Mouse (Mus musculus): Measurements from ENCODE around the gene Kifap3. TPM values are rescaled to one million over a fixed set of nuclear protein-coding genes. Genes with fewer than 3 reads are reported as not detected.
"Not testable (repeated sequence)": the region's sequence is repeated elsewhere in the genome, so short reads cannot be mapped to it uniquely, and the experiment has no call there.

Gene Kifap3
- polyA plus RNA-seq, 1 experiment from 2014 or later: 10.6 TPM

DNA sequence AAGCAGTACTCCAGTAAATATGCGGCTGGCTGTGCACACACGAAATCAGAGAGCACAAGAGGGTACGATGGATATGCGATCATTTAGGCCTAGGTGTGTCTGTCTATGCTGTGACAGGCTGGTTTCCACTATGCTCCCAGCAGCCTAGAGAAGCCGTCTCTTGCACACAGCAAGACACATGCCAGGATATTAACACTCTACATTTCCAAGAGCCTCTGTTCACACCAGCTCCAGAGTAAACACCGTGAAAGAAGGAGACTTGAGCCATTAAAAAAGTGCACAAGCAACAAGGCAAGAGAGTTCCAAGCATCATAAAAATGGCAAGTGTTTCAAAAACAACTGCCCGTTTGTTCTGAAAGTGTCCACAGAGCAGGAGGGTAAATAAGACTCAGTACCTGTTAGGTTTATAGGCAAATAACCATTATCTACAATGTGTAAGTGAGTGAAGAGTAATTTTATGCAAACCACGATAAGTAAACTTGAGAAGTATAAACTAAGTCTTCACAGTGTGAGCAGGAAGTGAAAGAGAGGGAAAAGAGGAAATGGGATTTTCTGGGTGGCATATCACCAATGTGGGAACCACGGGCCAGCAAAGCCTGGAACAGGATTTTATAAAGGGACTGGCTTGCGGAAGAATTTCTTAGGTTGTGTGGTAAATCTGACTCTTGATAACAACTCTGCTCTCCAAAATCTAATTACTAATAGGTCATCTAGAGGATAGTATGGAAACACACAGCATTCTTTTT is 21.7 kb upstream of the Kifap3 start:
- TF ChIP-seq EP300 (optimal IDR thresholded peaks at IDR 0.05): no peak
- no peak for TF ChIP-seq CTCF (IDR thresholded peaks at IDR 0.05; ENCODE audit: low read depth)
- no peak for ATAC-seq (ENCODE audit: low FRiP score, low TSS enrichment)
- no peak overlapping the region for H3K4me3 ChIP-seq (ENCODE audit: low read depth, low read length)

GRCm38 (mm10) chr1:163783577-163783976 is 4.2 kb downstream of the Kifap3 start:
- DNase-seq (ENCODE audit: low spot score); H3K9me3 ChIP-seq (ENCODE audit: control insufficient read depth, low read length); H3K4me3 ChIP-seq (ENCODE audit: low read depth, low read length); H3K4me1 ChIP-seq (replicated peaks; ENCODE audit: control insufficient read depth, insufficient read depth); H3K27ac ChIP-seq (replicated peaks); H3K4me2 ChIP-seq (replicated peaks; ENCODE audit: low read depth); ATAC-seq (ENCODE audit: low FRiP score, low TSS enrichment); H3K27me3 ChIP-seq (ENCODE audit: control insufficient read depth, insufficient read depth, low read length); H3K9ac ChIP-seq (ENCODE audit: low read length); H3K36me3 ChIP-seq (ENCODE audit: control insufficient read depth, insufficient read depth, low read length): not testable (repeated sequence)
- 95% methylated on average over 7 of the region's 11 CpGs for WGBS

More for the DNA sequence above, 21.7 kb upstream of the Kifap3 start:
- no peaks in the 10 kb centered on the region for H3K27me3 ChIP-seq (ENCODE audit: control insufficient read depth, insufficient read depth, low read length)
- H3K9ac ChIP-seq (ENCODE audit: low read length): no peak overlapping the region
- H3K9me3 ChIP-seq (ENCODE audit: control insufficient read depth, low read length): no peaks in the 10 kb centered on the region
- H3K4me2 ChIP-seq (replicated peaks; ENCODE audit: low read depth): no peak overlapping the region
- 61% methylated on average over 10 of the region's 10 CpGs for WGBS
- DNase-seq (ENCODE audit: low spot score): no peak
- H3K36me3 ChIP-seq (ENCODE audit: control insufficient read depth, insufficient read depth, low read length): no peaks in the 10 kb centered on the region
- no peak overlapping the region for H3K27ac ChIP-seq (replicated peaks)
- no peaks in the 10 kb centered on the region for H3K4me1 ChIP-seq (replicated peaks; ENCODE audit: control insufficient read depth, insufficient read depth)

DNA sequence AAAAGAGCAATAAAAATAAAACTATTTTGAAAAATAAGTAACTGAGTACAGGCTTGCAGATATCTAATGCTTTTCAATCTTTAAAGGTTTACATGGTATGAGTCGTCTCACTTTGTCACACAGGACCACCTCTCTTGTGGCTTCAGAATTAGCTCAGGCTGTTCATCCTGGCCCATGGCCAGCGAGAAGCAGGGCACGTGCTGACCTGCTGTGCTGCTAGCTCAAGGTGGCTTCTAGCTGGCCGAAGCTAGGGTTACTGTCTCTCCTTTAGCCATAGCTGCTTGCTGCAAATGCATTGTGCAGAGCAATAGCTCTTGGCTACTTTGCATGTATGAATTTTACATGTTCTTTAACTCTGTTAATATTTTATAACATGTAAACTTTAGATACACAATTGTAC is 42.0 kb downstream of the Kifap3 start:
- ATAC-seq (ENCODE audit: low FRiP score, low TSS enrichment) (no peak), DNase-seq (ENCODE audit: low spot score) (no peak)
- no peak overlapping the region for H3K4me3 ChIP-seq (ENCODE audit: low read depth, low read length)
- no peak overlapping the region for H3K4me2 ChIP-seq (replicated peaks; ENCODE audit: low read depth)
- H3K36me3 ChIP-seq (ENCODE audit: control insufficient read depth, insufficient read depth, low read length): no peaks in the 10 kb centered on the region; the same call in 1 of the 2 replicates
- H3K27ac ChIP-seq (replicated peaks): no peak overlapping the region
- no peak overlapping the region for H3K9ac ChIP-seq (ENCODE audit: low read length)
- no peaks in the 10 kb centered on the region for H3K27me3 ChIP-seq (ENCODE audit: control insufficient read depth, insufficient read depth, low read length)
- no peak for TF ChIP-seq CTCF (IDR thresholded peaks at IDR 0.05; ENCODE audit: low read depth)
- no peak for TF ChIP-seq EP300 (optimal IDR thresholded peaks at IDR 0.05)
- H3K9me3 ChIP-seq (ENCODE audit: control insufficient read depth, low read length): no peaks in the 10 kb centered on the region
- no peaks in the 10 kb centered on the region for H3K4me1 ChIP-seq (replicated peaks; ENCODE audit: control insufficient read depth, insufficient read depth)
- 71% methylated on average over 4 of the region's 4 CpGs for WGBS

GRCm38 (mm10) chr1:163829482-163829881 is 50.1 kb downstream of the Kifap3 start:
- Histone ChIP-seq H3K36me3 (ENCODE audit: control insufficient read depth, insufficient read depth, low read length) (no peaks in the 10 kb centered on the region), H3K4me3 (ENCODE audit: low read depth, low read length) (no peak overlapping the region), H3K9me3 (ENCODE audit: control insufficient read depth, low read length) (no peaks in the 10 kb centered on the region), H3K4me1 (replicated peaks; ENCODE audit: control insufficient read depth, insufficient read depth) (no peaks in the 10 kb centered on the region), H3K27ac (replicated peaks) (no peak overlapping the region), H3K27me3 (ENCODE audit: control insufficient read depth, insufficient read depth, low read length) (no peaks in the 10 kb centered on the region), H3K4me2 (replicated peaks; ENCODE audit: low read depth) (no peak overlapping the region), H3K9ac (ENCODE audit: low read length) (no peak overlapping the region)
- DNase-seq (ENCODE audit: low spot score) (no peak), ATAC-seq (ENCODE audit: low FRiP score, low TSS enrichment) (no peak)
- no peak for TF ChIP-seq CTCF (IDR thresholded peaks at IDR 0.05; ENCODE audit: low read depth)
- no peak for TF ChIP-seq EP300 (optimal IDR thresholded peaks at IDR 0.05)

GRCm38 (mm10) chr1:163834066-163834465 is 54.7 kb downstream of the Kifap3 start:
- Histone ChIP-seq H3K9me3 (ENCODE audit: control insufficient read depth, low read length) (no peaks in the 10 kb centered on the region), H3K4me1 (replicated peaks; ENCODE audit: control insufficient read depth, insufficient read depth) (no peaks in the 10 kb centered on the region), H3K27ac (replicated peaks) (no peak overlapping the region), H3K9ac (ENCODE audit: low read length) (no peak overlapping the region), H3K27me3 (ENCODE audit: control insufficient read depth, insufficient read depth, low read length) (no peaks in the 10 kb centered on the region), H3K4me3 (ENCODE audit: low read depth, low read length) (no peak overlapping the region), H3K4me2 (replicated peaks; ENCODE audit: low read depth) (no peak overlapping the region), H3K36me3 (ENCODE audit: control insufficient read depth, insufficient read depth, low read length) (no peaks in the 10 kb centered on the region)
- ATAC-seq (ENCODE audit: low FRiP score, low TSS enrichment) (no peak), DNase-seq (ENCODE audit: low spot score) (no peak)
- 69% methylated on average over 1 of the region's 1 CpGs for WGBS
- TF ChIP-seq EP300 (optimal IDR thresholded peaks at IDR 0.05) (no peak), CTCF (IDR thresholded peaks at IDR 0.05; ENCODE audit: low read depth) (peak; percentile 82)

- WGBS: 89% methylated on average over 2 of the region's 2 CpGs
- DNase-seq (ENCODE audit: low spot score) (no peak), ATAC-seq (ENCODE audit: low FRiP score, low TSS enrichment) (no peak)
- no peaks in the 10 kb centered on the region for H3K27me3 ChIP-seq (ENCODE audit: control insufficient read depth, insufficient read depth, low read length)
- no peak for TF ChIP-seq CTCF (IDR thresholded peaks at IDR 0.05; ENCODE audit: low read depth)
- TF ChIP-seq EP300 (optimal IDR thresholded peaks at IDR 0.05): no peak
- no peaks in the 10 kb centered on the region for H3K4me1 ChIP-seq (replicated peaks; ENCODE audit: control insufficient read depth, insufficient read depth)
- no peak overlapping the region for H3K9ac ChIP-seq (ENCODE audit: low read length)
- H3K4me2 ChIP-seq (replicated peaks; ENCODE audit: low read depth): no peak overlapping the region
- H3K36me3 ChIP-seq (ENCODE audit: control insufficient read depth, insufficient read depth, low read length): peaks cover 3% of the 10 kb centered on the region; the same call in 1 of the 2 replicates
- H3K4me3 ChIP-seq (ENCODE audit: low read depth, low read length): no peak overlapping the region
- H3K27ac ChIP-seq (replicated peaks): no peak overlapping the region
- H3K9me3 ChIP-seq (ENCODE audit: control insufficient read depth, low read length): no peaks in the 10 kb centered on the region
Observed at GRCm38 (mm10) chr1:163835062-163835461, 55.7 kb downstream of the Kifap3 start.

- H3K9ac ChIP-seq (ENCODE audit: low read length); H3K9me3 ChIP-seq (ENCODE audit: control insufficient read depth, low read length): not testable (repeated sequence)
Observed at GRCm38 (mm10) chr1:163838482-163838881, 59.1 kb downstream of the Kifap3 start.

More at GRCm38 (mm10) chr1:163838482-163838881, 59.1 kb downstream of the Kifap3 start:
- H3K4me3 ChIP-seq (ENCODE audit: low read depth, low read length); H3K36me3 ChIP-seq (ENCODE audit: control insufficient read depth, insufficient read depth, low read length); DNase-seq (ENCODE audit: low spot score); H3K27me3 ChIP-seq (ENCODE audit: control insufficient read depth, insufficient read depth, low read length); H3K4me1 ChIP-seq (replicated peaks; ENCODE audit: control insufficient read depth, insufficient read depth); H3K4me2 ChIP-seq (replicated peaks; ENCODE audit: low read depth); H3K27ac ChIP-seq (replicated peaks); ATAC-seq (ENCODE audit: low FRiP score, low TSS enrichment): not testable (repeated sequence)
- 96% methylated on average over 3 of the region's 3 CpGs for WGBS

Data from stomach, postnatal 0 days (tissue).